Mouse (Mus musculus) cerebellum, postnatal 10 days (tissue): ENCODE measurements at regions not wholly inside any gene's neighbourhood (a gene's known extent, or its start where the extent isn't known, plus 50 kb on each side); places are given as distances from the start of the nearest gene placed in this dataset.

ENCODE experiments used
- DNase-seq, 2 experiments: peaks; one replicate each; pipeline ENCODE4 v3.0.0; 2021; ENCODE audit warnings: mixed read lengths in 2 of 2

DNA sequence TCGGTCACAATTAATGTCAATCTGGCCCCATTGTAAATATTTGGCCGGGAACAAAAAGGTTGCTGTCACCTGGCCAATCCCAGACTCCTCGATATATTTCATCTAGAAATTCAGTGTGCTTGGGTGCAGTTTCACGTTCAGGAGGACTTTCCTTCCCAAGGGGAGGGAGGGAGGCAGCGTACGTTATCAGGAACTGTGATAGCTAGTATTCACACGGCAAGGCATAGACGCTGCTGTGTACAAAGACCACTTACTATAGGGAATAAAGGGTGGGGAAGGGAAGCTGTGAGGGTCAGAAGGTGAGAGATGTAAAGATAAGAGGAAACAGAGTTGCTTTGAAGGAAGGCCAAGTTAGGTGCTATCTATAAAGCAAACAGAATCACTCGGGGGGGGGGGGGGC is 132.7 kb upstream of the Sox9 start:
- no peak for DNase-seq

DNA sequence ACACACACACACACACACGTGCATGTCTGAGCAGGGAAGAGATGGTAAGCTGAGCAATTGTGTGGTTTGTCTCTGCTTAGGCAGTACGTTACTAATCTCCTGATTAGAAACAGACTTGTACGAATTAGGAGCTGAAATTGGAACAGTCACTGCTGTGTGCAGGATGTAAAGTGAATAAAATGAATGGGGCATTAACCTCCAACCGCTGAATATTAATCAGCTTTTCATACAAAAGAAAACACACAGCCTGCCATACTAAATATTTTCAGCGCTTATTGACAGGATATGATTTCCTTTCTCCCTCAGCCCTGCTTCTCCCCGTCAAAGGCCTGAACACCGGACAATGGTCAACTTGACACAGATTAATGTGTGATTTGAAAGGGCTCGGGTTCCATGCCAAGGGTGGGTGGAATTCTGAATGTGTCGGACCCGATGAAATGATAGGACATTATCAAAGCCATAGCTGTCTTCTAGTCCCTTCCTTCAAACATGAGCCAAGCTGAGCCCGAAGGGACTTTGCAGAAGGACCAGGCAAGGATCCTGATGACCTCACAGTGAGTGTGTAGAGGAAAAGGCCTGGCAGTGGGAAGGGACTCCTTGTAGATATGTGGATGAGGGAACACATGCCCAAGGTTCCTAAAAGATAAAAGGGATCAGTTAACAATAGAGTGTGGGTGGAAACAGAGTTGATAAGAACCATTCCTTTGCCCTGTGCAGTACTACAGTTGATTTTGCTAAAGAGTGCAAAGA is 124.4 kb upstream of the Sox9 start:
- no peak for DNase-seq

DNA sequence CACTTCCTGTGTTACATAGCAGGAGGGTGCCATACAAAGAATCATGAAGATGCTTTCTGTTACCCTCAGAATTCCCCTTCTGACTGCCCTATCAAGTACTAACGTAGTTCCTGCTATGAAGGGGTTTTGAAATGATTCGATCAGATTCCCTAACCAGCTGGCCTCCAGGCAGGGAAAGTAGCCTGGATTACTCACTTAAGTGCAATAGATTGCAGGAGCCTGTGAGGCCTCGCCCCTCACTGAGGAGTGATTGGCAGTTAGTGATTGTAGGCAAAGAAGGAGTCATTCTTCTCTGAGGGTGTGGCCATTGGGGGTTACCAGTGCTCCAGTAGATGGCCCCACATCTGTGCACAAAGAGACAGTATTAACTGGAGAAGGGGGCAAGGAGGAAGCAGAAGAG is 122.1 kb upstream of the Sox9 start:
- DNase-seq: no peak

DNA sequence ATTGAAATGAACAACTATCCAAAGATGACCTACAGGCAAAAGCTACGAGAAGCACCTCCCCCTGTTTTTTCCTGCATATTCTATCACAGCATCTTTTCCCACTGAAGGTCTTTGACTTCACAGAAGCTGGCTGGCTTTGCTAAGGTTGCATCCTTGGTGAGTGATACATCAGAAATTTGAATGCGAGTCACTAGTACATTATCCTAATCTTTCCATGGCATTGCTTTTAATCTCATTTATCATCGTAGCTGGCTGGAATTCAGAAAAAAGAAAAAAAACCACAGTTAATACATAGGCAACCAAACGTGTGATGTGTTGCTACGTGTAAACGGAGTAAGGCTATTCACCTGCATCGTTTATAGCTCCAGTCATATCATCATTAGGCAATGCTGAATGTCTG is 120.6 kb upstream of the Sox9 start:
- DNase-seq: no peak

DNA sequence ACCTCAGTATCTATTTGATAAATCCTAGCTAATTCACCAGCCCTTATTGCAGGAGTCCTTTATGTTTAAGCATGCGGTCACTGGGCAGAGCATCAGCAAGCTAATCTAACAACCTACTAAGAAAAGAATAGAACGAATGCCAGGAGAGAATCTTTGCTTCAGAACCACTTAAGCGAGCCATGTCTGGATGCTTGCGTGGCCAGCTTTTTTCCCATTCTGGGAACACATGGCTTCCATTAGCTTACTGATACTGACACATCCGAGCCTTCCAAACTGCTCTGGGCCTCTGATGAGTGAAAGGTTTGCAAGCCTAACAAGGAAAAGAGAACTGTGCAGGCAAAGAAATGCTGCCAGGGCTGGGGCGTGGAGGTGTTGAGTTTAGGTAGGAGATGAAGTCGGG is 114.7 kb upstream of the Sox9 start:
- DNase-seq: no peak

DNA sequence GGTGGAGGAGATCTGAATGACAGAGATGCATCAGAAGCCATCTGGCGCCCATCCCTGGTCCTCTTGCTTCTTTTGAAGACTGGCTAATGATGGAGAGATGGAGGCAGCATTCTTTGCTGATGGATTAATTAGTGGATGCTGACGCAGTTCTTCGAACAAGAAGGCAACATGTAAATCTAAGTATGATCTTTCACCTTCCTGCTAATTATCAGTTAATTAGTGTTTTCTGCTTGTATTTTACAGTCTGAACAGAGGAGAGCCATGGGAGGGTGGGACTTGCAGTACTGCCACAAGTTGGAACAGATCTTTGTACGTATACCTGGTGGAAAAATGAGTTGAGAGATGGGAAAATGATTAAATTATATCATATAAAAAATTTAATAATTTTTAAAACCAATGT is 109.9 kb upstream of the Sox9 start:
- peak in 1 of 2 experiments; percentile 6 for DNase-seq

DNA sequence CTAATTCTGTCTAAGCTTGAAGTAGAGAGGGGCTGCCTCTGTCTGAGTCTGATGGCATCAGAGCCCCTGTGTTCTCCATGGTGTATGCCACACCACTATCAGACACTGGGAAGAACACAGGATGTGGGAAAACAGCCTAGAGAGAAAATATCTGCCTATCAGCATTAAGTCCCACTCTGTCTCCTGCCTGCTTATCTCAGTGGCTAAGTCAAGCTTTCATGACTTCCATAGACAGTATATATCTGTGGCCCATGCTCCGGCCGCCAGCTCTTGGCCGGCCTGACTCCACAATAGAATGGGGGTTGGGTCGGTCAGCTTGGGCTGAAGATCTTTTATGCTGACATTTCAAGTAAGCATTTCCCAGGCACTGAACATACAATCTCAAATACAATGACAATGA is 92.0 kb upstream of the Sox9 start:
- DNase-seq: no peak

DNA sequence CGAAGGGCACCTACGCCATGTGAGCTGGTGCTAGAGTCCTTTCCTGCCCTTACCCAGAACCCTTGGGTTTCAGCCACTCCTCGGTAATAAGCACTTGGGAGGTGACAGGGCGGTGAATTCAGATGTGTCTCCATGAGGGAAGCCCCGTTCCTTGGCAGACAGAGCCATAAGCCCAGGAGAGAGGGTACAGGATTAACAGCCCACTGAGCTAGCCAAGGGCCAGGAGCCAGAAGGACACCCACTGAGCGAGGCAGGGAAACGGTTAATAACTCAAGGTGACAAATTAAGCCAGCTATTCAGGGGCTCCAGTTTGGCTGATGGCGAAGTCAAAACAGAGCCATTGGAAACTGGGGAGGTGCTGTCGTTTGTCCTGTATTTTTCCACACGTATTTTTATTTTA is 75.9 kb upstream of the Sox9 start:
- peak; percentile 48 to 68 for DNase-seq

DNA sequence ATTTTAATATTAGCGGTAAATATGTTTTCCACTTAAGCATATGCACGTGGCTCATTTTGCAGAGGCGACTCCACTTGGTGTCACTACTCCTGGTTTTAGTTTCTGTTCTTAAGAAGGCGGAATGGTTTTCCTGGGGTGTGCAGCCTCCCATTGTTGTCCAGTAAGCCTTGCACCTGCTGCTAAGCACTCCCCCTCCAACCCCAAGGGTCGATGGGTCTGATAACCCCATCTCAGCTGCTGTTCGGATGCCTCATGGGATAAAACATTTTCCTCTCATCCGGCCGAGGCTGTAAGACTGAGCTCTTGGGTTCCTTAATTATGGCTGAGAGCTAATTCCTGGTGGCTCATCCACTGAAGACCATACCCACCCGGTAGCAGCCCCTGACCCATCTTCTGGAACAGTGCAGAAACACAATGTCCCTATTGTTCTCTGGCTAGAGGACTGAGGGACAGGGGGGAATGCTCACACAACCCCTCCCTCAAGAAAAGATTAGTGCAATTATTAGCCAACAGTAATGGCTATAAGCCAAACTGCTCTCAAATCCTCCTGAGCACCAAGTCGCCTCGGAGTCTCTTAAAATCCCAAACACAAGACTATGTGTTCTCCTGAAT is 73.8 kb upstream of the Sox9 start:
- DNase-seq: no peak

DNA sequence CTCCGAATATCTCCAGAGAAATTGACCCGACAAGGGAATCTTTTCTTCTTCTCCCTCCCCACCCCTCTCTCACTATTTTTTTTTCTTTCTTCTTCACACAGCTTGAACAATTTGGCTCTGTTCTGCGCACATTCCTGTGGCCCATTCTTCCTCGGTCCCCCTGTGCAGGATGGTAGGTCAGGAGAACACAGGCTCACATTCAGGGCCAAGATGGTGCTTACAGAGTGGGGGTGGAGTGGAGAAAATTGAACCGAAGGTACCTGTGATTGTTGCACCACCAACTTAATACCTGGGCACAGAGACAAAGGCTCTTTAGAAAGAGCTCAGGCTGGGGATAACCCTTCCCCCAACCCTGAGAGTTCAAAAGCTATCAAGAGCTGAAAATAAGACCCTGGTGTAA is 70.4 kb upstream of the Sox9 start:
- DNase-seq: no peak

DNA sequence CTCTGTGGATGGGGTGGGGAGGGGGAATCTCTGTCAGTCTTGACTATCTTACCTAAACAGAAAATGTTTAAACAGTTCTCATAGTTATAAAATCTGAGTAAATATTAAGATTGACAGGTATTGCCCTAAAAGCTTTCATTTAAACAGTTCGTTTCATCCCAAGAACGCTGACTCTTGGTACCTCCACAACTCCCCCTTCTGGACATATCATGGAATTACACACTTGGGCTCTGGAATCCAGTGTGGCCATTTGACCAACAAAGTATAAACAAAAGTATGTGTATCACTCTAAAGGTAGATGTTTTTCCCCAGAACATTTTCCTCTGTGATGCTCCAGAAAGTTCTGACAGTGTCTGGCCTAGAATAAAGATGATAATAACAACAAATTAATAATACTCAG is 63.5 kb upstream of the Sox9 start:
- no peak for DNase-seq

DNA sequence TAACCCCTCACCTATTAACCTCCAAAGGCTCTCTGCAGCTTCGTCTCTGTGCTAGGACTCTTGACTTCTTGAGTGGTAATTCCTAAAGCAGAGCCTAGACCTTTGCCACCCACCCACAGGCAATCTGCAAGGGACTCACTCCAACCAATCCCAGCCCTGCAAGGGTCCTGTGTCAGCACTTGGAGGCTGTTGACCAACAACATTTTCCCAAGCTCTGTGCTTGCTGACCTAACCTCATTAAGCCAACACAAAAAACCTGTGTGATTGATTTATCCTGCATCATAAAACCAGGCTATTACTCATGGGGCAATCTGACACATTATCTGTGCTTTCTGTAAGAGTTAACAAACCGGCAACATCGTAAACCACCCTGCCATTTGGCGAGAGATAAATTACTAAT is 61.4 kb upstream of the Sox9 start:
- DNase-seq: no peak

DNA sequence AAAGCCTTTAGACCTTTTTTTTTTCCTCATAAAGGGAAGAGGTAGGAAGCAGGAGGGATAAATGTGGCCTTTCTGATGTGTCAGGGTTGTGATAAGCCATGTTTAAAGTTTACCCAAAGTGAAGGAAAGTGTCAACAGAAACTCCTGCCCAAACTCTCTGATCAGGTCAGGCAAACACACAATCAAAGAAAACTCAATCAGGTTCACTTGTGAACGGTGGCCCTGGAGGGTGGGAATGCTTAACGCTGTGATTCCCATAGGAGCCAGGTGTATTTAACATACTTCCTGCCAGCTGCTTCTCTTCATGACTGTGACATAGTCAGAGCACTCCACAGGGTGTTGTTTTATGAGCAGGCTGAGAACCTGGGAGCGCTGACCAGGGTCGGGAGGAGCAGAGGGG is 59.1 kb upstream of the Sox9 start:
- no peak for DNase-seq

DNA sequence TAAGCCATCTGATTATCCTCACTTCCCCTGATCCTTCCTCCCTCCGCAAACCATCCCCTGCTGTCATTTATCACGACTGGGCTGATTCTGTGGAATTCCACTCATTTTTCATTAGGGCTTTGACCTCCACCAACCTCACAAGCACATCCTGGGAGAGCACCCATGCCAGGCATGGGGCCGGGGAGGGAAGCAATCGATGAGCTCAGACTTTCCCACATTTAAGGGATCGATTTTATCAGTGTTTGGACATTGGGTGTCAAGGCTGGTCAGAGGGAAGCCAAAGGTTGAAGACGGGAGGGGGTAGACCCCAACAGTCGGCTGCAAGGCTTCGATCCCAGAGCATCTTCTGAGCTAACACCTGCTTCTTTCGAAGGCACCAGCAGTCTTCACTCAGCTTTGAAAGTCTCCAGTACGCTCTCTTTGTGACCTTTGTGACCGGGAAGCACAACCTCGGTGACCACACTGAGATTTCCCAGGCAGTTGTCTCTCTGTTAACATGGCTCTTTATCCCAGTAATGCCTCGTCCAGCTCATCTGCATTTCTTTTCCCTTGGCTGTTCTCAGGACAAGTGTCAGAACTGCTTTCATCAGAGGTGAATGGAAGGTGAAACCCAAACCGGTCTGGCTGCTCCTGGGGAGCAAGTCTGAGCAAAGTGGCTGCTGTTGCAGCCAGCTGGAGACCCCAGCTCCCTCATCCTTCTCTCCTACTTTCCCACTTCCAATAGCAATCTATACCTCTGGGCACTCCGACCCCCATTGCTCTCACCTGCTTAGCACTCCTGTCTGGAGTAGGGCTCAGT is 53.7 kb upstream of the Sox9 start:
- DNase-seq: no peak
